Mouse (Mus musculus) embryonic facial prominence, embryonic 10.5 days (tissue): ENCODE measurements around the gene Tada2b. TPM values are rescaled to one million over a fixed set of nuclear protein-coding genes. Genes with fewer than 3 reads are reported as not detected.
A peak's percentile ranks its signal among the peaks of the same experiment; 100 is the strongest.

ENCODE experiments used
- DNase-seq: peaks from one replicate; pipeline ENCODE4 v3.0.0-alpha.2; 2017; ENCODE audit warnings: low spot score
- H3K27ac ChIP-seq: fragments of 300-500 bp; sonication (generic); replicated peaks from 2 replicates; pipeline ENCODE4 v1.5.1; 2016; ENCODE audit warnings: mild to moderate bottlenecking
- H3K27me3 ChIP-seq: fragments of 300-500 bp; sonication (generic); replicated peaks from 2 replicates; pipeline ENCODE4 v1.6.1; 2016; ENCODE audit warnings: low read depth, mild to moderate bottlenecking; ENCODE audit not compliant: poor library complexity, severe bottlenecking
- H3K36me3 ChIP-seq: fragments of 300-500 bp; sonication (generic); replicated peaks from 2 replicates; pipeline ENCODE4 v1.6.1; 2016; ENCODE audit warnings: mild to moderate bottlenecking, moderate library complexity
- H3K4me1 ChIP-seq: fragments of 300-500 bp; sonication (generic); 2 replicates; pipeline ENCODE4 v1.6.1; 2016
- H3K4me3 ChIP-seq: fragments of 300-500 bp; sonication (generic); 2 replicates; pipeline ENCODE4 v1.5.1; 2016; ENCODE audit warnings: mild to moderate bottlenecking, moderate library complexity
- H3K9me3 ChIP-seq: fragments of 300-500 bp; sonication (generic); 2 replicates; pipeline ENCODE4 v1.6.1; 2016; ENCODE audit warnings: mild to moderate bottlenecking
- WGBS: fragments of 180-500 bp; shearing (Covaris S2); methylation state at CpG from one replicate; pipeline ENCODE4 v1.1.7; 2016; 5-methylcytosine and 5-hydroxymethylcytosine counted together
- polyA plus RNA-seq: library from polyadenylated mRNA; unstranded; fragments of >200 nt; fragmentation: Nextera tagmentation; extraction: Ambion mirVana; gene quantifications from 2 replicates; pipeline ENCODE4 v1.2.1, GENCODE M21; 2016

Tada2b gene
- polyA plus RNA-seq, 1 experiment from 2014 or later, result 1.3 TPM

DNA sequence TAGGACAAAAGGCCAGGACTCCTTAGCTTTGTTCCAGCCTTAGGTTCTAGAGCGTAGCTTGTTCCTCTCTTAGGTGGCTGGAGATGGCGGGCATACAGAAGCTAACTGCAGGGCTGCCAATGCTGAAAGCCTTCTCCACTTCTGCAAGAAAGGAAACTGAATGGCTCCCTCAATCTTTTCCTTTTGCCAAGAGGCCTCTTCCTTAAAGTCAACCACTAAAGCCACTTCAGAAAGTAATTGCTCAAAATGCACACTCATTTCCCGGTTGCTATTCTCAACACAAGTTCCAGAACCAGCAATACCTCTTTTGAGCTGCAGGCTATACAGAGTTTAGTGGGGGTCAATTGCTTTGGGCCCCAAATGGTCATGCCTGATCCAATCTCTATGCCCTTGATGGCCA lies 6.6 kb downstream of the Tada2b start:
- Histone ChIP-seq H3K9me3 (no peaks in the 10 kb centered on the region), H3K27me3 (no peaks in the 10 kb centered on the region), H3K4me3 (no peak overlapping the region), H3K36me3 (peaks cover 59% of the 10 kb centered on the region), H3K27ac (no peak overlapping the region), H3K4me1 (peaks cover 12% of the 10 kb centered on the region)
- DNase-seq, result no peak
- WGBS, result 89% methylated on average over 3 of the region's 3 CpGs

DNA sequence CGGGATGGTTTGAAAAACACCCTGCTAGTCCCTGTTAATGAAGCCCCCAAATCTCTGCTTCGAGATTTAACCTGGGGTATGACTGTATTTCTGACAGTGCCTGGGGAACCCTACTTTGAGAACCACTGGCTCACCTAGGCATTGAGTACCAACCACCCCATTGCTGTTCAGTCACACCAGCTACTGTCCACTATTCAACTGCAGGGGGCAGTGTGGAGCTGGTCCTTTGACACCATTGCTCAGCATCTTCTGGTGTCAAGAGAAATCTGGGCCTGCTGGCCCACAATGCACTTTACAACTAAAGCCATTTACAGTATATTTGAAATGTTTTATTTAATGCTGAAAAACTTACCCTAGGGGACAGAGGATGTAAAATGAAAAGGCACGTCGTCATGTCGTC lies 9.8 kb downstream of the Tada2b start:
- Histone ChIP-seq H3K36me3 (peaks cover 75% of the 10 kb centered on the region), H3K27ac (no peak overlapping the region), H3K4me3 (no peak overlapping the region), H3K27me3 (no peaks in the 10 kb centered on the region), H3K9me3 (no peaks in the 10 kb centered on the region), H3K4me1 (no peaks in the 10 kb centered on the region)
- WGBS, result 84% methylated on average over 5 of the region's 5 CpGs
- DNase-seq, result peak; percentile 69

DNA sequence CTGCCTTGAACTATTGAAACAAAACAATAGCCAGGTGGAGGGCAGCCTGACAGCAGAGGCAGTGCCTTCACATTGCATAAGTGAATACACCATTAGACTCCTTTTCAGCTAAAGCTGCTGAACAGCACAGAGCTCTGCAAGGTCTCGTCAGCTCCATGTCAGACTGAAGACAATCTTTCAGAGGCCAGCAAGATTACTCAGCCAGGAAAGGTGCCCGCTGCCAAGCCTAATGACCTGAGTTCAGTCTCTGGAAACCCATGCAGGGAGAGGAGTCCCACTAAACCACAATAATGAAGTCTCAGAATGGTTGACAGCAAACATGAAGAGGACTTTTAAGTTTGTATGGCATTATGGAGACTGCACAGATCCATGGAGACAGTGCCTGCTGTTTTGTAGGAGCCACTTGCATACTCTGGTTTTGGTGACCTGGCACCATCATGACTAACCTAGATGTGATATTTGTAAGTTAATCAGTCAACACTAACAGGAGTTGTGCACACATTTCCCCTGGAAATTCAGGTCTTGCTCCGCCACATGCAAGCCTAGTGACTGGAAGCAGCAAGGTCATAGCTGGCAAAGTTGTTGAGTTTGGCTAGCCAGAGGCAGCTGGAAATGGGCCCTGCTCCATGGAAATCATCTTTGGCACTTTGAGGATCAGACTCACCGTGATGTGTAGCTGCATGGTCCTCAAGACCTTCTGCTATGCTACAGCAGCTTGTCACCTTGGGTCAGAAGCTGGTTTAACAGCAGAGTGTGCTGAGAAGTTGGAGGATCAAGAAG lies 11.0 kb downstream of the Tada2b start:
- Histone ChIP-seq H3K36me3 (peaks cover 87% of the 10 kb centered on the region), H3K27ac (no peak overlapping the region)
- 92% methylated on average over 4 of the region's 4 CpGs for WGBS

DNA sequence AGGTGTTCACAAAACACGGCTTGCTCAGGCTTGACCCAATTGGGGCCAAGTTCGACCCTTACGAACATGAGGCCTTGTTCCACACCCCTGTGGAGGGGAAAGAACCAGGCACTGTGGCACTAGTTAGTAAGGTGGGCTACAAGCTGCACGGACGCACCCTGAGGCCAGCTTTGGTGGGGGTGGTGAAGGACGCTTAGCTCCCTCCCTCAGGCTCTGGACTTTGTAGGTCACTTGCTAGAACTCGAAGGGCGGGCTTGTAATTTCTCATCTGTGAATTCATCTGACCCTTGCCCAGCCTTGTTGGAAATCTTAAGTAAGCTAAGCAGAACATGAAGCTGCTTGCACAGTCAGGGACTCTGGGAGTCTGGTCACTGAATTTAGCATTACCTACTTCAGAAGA lies 12.9 kb downstream of the Tada2b start:
- H3K4me3 ChIP-seq, result no peak overlapping the region
- whole genome bisulfite sequencing, result 94% methylated on average over 8 of the region's 8 CpGs
- peaks cover 5% of the 10 kb centered on the region for H3K4me1 ChIP-seq
- H3K36me3 ChIP-seq, result peaks cover 87% of the 10 kb centered on the region
- DNase-seq, result no peak
- H3K27ac ChIP-seq, result no peak overlapping the region
- H3K9me3 ChIP-seq, result no peaks in the 10 kb centered on the region
- H3K27me3 ChIP-seq, result no peaks in the 10 kb centered on the region

More for the DNA sequence above, 11.0 kb downstream of the Tada2b start:
- no peak overlapping the region for H3K4me3 ChIP-seq
- H3K9me3 ChIP-seq, result no peaks in the 10 kb centered on the region
- no peaks in the 10 kb centered on the region for H3K4me1 ChIP-seq
- DNase-seq, result no peak
- no peaks in the 10 kb centered on the region for H3K27me3 ChIP-seq

DNA sequence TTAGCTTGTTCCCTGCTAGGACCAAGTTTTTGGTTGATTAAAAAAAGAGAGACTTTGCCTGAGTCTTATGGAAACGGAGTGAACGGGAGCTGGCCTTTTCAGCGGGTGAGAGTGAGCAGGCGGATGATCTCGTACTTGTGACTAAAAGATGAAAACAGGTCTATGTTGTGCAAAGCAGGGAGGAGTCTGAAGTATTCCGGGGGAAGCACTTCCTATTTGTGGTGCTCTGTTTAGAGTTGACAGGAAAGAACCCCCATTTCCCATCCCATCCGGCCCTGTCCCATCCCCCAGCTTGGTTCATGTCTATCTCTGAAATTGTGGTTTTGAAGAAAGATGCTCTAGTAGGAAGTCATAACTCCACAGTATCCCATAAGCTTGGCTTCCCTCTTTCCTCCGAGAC lies 18.2 kb downstream of the Tada2b start:
- DNase-seq, result no peak
- peaks cover 17% of the 10 kb centered on the region for H3K27me3 ChIP-seq
- peak overlapping the region; percentile 98 for H3K4me3 ChIP-seq
- no peaks in the 10 kb centered on the region for H3K9me3 ChIP-seq
- H3K27ac ChIP-seq, result 0 out of 2 replicates have a peak overlapping the region, but pooled peaks have one; percentile 89
- H3K36me3 ChIP-seq, result peaks cover 40% of the 10 kb centered on the region
- WGBS, result 30% methylated on average over 8 of the region's 8 CpGs
- peaks cover 35% of the 10 kb centered on the region for H3K4me1 ChIP-seq

DNA sequence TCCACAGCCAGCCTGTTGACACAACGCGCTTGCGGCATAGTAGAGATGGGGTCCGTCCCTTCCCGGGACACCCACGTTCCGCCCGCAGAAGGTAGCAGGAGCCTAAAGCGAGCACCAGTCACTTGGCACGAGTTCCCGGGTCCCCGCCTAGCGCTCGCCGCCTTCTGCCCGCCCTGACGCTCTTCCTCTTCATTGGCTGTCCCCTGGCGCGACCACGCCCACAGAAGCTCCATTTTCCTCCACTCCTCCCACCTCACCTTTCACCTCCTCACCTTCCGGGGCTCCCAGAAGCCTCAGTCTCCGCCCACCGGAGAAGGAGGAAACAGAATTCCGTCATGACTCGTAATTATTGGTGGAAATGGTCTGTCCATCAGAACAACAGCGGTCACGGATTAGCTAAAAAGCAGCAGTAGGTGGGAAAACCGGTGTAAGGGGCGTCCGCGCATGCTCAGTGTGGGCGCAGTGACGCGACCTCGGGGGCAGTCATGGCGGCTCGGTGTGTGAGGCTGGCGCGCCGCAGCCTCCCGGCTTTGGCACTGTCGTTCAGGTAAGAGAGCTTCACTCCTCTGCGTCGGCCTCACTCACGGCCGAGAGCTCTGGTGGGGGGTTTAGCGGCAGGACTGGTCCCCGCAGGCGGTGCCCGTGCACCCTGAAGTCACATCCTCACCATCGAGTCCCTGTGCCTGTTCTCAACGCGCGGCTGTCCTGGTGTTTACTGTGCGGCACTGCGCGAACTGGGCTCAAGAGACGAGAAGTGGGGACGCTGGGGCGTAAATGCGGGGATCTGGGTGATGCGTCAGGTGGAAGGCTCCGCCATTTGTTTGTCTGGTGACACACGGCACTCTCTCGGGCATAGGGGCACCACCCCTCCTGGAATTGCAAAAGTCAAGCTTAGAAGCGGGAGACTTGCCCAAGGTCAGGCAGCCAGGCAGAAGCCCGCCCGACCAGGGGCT lies 19.1 kb downstream of the Tada2b start, which contains the start of gene Grpel1:
Gene Grpel1 (plus strand): TSS at position 290 of the 953 bp plus-strand sequence.
- Histone ChIP-seq H3K4me1 (peaks cover 35% of the 10 kb centered on the region), H3K9me3 (no peaks in the 10 kb centered on the region), H3K27ac (peak within 1 kb of the TSS; percentile 89), H3K4me3 (peak within 1 kb of the TSS; percentile 98), H3K36me3 (peaks cover 31% of the 10 kb centered on the region), H3K27me3 (peaks cover 21% of the 10 kb centered on the region)
- under 1% methylated on average over 68 of the region's 68 CpGs for WGBS
- DNase-seq, result peak; percentile 97

DNA sequence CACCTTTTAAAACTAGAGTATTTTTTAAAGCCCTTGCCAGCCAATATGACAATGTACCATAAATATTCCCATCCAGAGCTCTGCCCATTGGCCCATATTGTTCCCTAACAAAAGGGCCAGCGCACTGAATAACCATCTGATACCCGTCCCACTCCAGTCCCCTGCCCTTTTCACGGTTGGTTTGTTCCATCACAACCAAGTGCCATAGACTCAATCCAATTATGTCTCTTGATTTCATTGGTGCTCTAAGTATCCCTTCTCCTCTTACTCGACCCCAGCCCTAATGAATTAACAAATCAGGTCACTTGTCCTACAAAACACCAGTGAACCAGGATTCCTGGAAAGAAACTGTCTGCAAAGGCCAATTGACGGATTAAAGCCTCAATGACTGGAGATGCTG lies 20.7 kb downstream of the Tada2b start:
- peak; percentile 23 for DNase-seq
- Histone ChIP-seq H3K9me3 (no peaks in the 10 kb centered on the region), H3K36me3 (peaks cover 15% of the 10 kb centered on the region), H3K27ac (no peak overlapping the region), H3K4me3 (no peak overlapping the region), H3K27me3 (peaks cover 21% of the 10 kb centered on the region), H3K4me1 (peaks cover 35% of the 10 kb centered on the region)
- 35% methylated on average over 5 of the region's 5 CpGs for WGBS

DNA sequence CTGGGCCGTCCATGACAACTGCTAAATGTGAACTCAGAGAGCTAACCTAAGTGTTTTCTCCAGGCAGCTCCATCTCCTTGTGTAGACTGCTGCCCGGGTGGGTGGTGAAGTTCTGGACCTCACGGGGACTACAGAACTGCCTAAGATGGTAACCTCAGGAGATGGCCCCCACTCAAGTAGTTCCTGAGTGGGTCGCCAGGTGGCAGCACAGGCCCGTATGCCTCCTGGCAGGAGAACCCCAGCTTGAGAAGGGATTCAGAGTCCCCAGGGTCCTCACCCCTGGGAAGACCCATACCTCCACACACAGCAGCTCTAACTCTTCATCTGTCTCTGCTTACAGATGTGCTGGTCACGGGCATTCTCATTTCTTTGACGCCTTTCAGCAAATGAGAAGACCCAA lies 21.3 kb downstream of the Tada2b start:
- Histone ChIP-seq H3K4me3 (no peak overlapping the region), H3K27ac (no peak overlapping the region), H3K36me3 (peaks cover 10% of the 10 kb centered on the region), H3K4me1 (peaks cover 35% of the 10 kb centered on the region), H3K27me3 (peaks cover 21% of the 10 kb centered on the region), H3K9me3 (no peaks in the 10 kb centered on the region)
- 19% methylated on average over 7 of the region's 7 CpGs for WGBS
- DNase-seq, result peak; percentile 79

DNA sequence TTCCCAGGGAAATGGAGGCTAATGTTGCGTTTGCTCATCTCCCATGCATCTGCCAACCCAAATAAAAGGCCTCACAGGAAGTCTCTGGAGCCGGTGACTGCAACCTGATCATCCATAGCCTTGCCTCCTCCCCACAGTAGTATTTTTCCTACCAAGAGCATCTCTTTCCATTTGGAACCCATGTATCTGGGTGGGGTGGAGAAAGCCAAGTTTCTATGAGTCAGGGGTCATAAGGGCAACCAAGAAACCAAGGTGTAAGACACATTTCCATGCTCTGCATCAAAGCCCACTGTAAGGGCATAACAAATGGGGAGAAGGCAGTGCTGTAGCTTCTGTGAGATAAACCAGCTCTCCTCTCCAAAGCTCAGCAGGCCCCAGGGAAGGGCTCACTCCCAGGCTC lies 22.9 kb downstream of the Tada2b start:
- DNase-seq, result no peak
- Histone ChIP-seq H3K27ac (no peak overlapping the region), H3K4me3 (no peak overlapping the region), H3K36me3 (no peaks in the 10 kb centered on the region), H3K27me3 (peaks cover 27% of the 10 kb centered on the region), H3K4me1 (peaks cover 30% of the 10 kb centered on the region), H3K9me3 (no peaks in the 10 kb centered on the region)
- WGBS, result 76% methylated on average over 2 of the region's 2 CpGs

DNA sequence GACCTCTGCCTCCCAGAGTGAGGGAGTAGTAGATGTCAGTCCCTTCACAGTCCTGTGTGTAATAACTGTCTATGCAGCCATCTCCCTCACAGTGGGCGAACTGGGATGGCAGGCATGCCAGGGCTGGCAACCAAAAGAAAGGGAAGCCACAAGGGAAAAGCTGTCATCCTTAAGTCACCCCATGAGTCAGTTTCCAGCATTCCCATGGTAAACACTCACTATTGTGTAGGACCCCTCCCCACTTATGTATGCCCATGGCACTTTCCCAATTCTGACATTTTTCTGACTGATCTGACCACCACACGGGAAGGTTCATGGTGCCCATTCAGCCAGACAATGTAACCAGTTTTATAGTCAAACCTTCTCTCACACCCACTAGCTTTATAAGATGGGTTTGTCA lies 23.4 kb downstream of the Tada2b start:
- no peaks in the 10 kb centered on the region for H3K9me3 ChIP-seq
- H3K36me3 ChIP-seq, result no peaks in the 10 kb centered on the region
- H3K27me3 ChIP-seq, result peaks cover 32% of the 10 kb centered on the region
- 90% methylated on average over 2 of the region's 2 CpGs for WGBS
- H3K4me1 ChIP-seq, result peaks cover 25% of the 10 kb centered on the region
- DNase-seq, result no peak
- H3K4me3 ChIP-seq, result no peak overlapping the region
- no peak overlapping the region for H3K27ac ChIP-seq

DNA sequence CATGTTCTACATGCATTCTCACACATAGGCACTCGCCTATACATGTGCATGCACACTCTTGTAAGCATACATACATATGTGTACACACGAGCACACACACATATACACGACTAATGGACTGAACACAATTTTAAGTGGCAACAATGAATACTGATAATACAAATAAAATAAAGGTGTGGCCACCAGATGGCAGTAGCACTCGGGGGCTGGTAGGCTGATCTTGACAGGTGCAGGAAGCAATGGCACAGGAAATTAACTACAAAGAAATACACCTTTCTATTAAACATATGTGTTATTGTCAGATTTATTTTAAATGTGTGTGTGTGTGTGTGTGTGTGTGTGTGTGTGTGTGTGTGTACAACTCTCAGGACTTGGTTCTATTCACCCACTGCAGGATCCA lies 25.2 kb downstream of the Tada2b start:
- WGBS, result 25% methylated on average over 4 of the region's 4 CpGs
- Histone ChIP-seq H3K9me3 (no peaks in the 10 kb centered on the region), H3K27ac (no peak overlapping the region), H3K4me3 (no peak overlapping the region), H3K4me1 (peaks cover 16% of the 10 kb centered on the region), H3K36me3 (no peaks in the 10 kb centered on the region), H3K27me3 (peaks cover 32% of the 10 kb centered on the region)
- DNase-seq, result peak; percentile 39

DNA sequence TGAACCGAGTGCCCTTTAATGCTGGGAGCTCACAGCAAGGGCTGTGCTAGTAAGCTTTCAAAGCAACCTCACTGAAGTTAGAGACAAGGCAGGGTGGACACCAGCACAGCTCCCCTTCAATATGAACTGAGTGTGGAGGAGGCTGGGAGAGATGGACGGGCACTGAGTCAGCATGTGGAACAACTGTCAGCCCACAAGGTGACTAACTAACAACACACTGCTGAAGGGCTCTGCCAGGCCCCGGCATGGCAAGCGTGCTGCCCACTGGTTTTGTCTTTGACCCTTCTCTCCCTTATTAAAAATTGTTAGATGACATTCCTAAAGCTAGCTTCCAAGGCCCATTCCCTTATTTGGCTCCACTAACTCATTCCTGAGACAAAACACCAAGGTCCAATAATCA lies 26.4 kb downstream of the Tada2b start:
- H3K27me3 ChIP-seq, result peaks cover 32% of the 10 kb centered on the region
- no peaks in the 10 kb centered on the region for H3K9me3 ChIP-seq
- peaks cover 4% of the 10 kb centered on the region; the same call in 1 of the 2 replicates for H3K4me1 ChIP-seq
- WGBS, result 84% methylated on average over 4 of the region's 4 CpGs
- H3K36me3 ChIP-seq, result no peaks in the 10 kb centered on the region
- no peak overlapping the region for H3K27ac ChIP-seq
- no peak for DNase-seq
- H3K4me3 ChIP-seq, result no peak overlapping the region
